Mouse (Mus musculus) liver, embryonic 14.5 days (tissue): ENCODE measurements around the gene Kcnj14. TPM values are rescaled to one million over a fixed set of nuclear protein-coding genes. Genes with fewer than 3 reads are reported as not detected.

Experiments
- ATAC-seq: fragments of 200-750 bp; cut with Nextera tagmentation; 2 replicates; pipeline ENCODE4 v1.8.0; 2017; ENCODE audit warnings: moderate number of reproducible peaks, mild to moderate bottlenecking, moderate library complexity; ENCODE audit not compliant: insufficient read depth
- DNase-seq, 3 experiments: peaks; one replicate each; pipeline ENCODE4 v3.0.0-alpha.2; 2012 to 2013; ENCODE audit warnings: low read depth in 3 of 3, low spot score in 3 of 3
- H3K27ac ChIP-seq: fragments of 300-500 bp; sonication (generic); 2 replicates; pipeline ENCODE4 v1.5.1; 2014; ENCODE audit warnings: moderate library complexity, mild to moderate bottlenecking, control low read depth, inconsistent platforms
- H3K27me3 ChIP-seq: fragments of 300-500 bp; sonication (generic); 2 replicates; pipeline ENCODE4 v1.6.1; 2014; ENCODE audit warnings: mild to moderate bottlenecking, low read length, moderate library complexity; ENCODE audit not compliant: control insufficient read depth, insufficient read depth
- H3K36me3 ChIP-seq: fragments of 300-500 bp; sonication (generic); replicated peaks from 2 replicates; pipeline ENCODE4 v1.6.1; 2014; ENCODE audit warnings: low read depth; ENCODE audit not compliant: control insufficient read depth, insufficient read depth
- H3K4me1 ChIP-seq, 2 experiments: fragments of 200-500 bp in 1 of 2; fragments of 300-500 bp in 1 of 2; sonication (generic) in 1 of 2; replicated peaks; 2 replicates each; pipeline ENCODE4 v1.6.1; 2012 to 2014; ENCODE audit warnings: antibody characterized with exemption in 1 of 2, inconsistent platforms in 1 of 2, low read length in 1 of 2; ENCODE audit not compliant: control insufficient read depth in 2 of 2, insufficient read depth in 2 of 2
- H3K4me2 ChIP-seq: fragments of 300-500 bp; sonication (generic); 2 replicates; pipeline ENCODE4 v1.6.1; 2014; ENCODE audit warnings: low read depth, mild to moderate bottlenecking, control low read depth, moderate library complexity
- H3K4me3 ChIP-seq, 2 experiments: fragments of 200-500 bp in 1 of 2; fragments of 300-500 bp in 1 of 2; sonication (generic) in 1 of 2; 2 replicates each; pipeline ENCODE4 v1.5.1; 2012 to 2014; ENCODE audit warnings: low read depth in 2 of 2, low read length in 2 of 2, mild to moderate bottlenecking in 2 of 2, control low read depth in 1 of 2, inconsistent platforms in 1 of 2, moderate library complexity in 1 of 2; ENCODE audit not compliant: insufficient read depth in 1 of 2
- H3K9ac ChIP-seq: fragments of 300-500 bp; sonication (generic); replicated peaks from 2 replicates; pipeline ENCODE4 v1.6.1; 2014; ENCODE audit warnings: mild to moderate bottlenecking, control low read depth, moderate library complexity
- H3K9me3 ChIP-seq: fragments of 300-500 bp; sonication (generic); 2 replicates; pipeline ENCODE4 v1.6.1; 2016; ENCODE audit warnings: low read length, mixed read lengths; ENCODE audit not compliant: control insufficient read depth
- CTCF ChIP-seq: IDR thresholded peaks from 2 replicates; pipeline ENCODE4 v1.5.1; 2016; ENCODE audit warnings: antibody characterized with exemption, low read depth, control low read depth
- EP300 ChIP-seq: IDR thresholded peaks from 2 replicates; pipeline ENCODE4 v1.6.1; 2016; ENCODE audit warnings: antibody characterized with exemption, low read depth
- WGBS: fragments of 180-500 bp; shearing (Covaris S2); extraction: QIAGEN DNeasy Blood & Tissue Kit; methylation state at CpG from one replicate; pipeline ENCODE4 v1.1.7; 2014; ENCODE audit not compliant: insufficient replicate concordance; 5-methylcytosine and 5-hydroxymethylcytosine counted together
- polyA plus RNA-seq, 2 experiments: library from polyadenylated mRNA; depleted of rRNA in 1 of 2; stranded (reverse) in 1 of 2; unstranded in 1 of 2; fragments of >200 nt; fragmentation: Nextera tagmentation in 1 of 2; extraction: Ambion mirVana in 1 of 2; gene quantifications; 2 replicates each; pipeline versions ENCODE4 v1.2.1 to v1.2.3; 2012 to 2014

The Kcnj14 gene
- polyA plus RNA-seq, 2 experiments, result 0.06 TPM

- no peak for ATAC-seq
- WGBS, result 88% methylated on average over 14 of the region's 14 CpGs
- no peak for TF ChIP-seq EP300
- no peak for TF ChIP-seq CTCF
These were observed 15.1 kb downstream of the Kcnj14 start for GRCm38 (mm10) chr7:45809276-45810075.

DNA sequence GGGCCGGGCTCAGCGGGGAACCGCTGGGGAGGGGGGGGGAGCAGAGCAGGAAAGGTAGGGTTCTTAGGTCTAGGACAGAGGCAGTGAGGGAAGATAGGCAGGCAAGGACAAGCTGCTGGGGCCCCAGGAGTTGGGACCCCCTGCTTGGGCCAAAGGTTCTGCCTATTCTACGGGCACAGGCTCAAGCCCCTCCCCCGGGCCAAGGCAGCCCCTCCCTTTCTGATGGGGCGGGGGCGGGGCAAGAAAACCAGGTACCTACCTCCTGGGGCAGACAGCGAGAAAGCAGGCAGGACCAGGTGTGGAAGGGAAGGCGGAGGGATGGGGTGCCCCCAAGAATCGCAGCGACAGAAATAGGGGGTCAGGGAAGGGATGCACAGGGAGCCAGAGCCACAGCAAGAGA is 16.1 kb downstream of the Kcnj14 start:
- peaks cover 54% of the 10 kb centered on the region for H3K36me3 ChIP-seq
- TF ChIP-seq EP300 (no peak), CTCF (no peak)
- DNase-seq (no peak), ATAC-seq (no peak)
- 0 out of 4 replicates have a peak, but pooled peaks cover 0 to 4% of the 10 kb centered on the region in 2 experiments for H3K4me1 ChIP-seq
- no peak overlapping the region for H3K27ac ChIP-seq
- no peaks in the 10 kb centered on the region for H3K27me3 ChIP-seq
- no peaks in the 10 kb centered on the region for H3K9me3 ChIP-seq
- H3K4me2 ChIP-seq, result no peak overlapping the region
- H3K4me3 ChIP-seq, result no peak overlapping the region
- 72% methylated on average over 11 of the region's 11 CpGs for WGBS
- H3K9ac ChIP-seq, result no peak overlapping the region

More at GRCm38 (mm10) chr7:45809276-45810075, 15.1 kb downstream of the Kcnj14 start:
- Histone ChIP-seq H3K4me2 (no peak overlapping the region), H3K36me3 (peaks cover 54% of the 10 kb centered on the region), H3K4me3 (no peak overlapping the region), H3K27ac (no peak overlapping the region), H3K4me1 (0 out of 4 replicates have a peak, but pooled peaks cover 0 to 5% of the 10 kb centered on the region in 2 experiments), H3K27me3 (no peaks in the 10 kb centered on the region), H3K9me3 (no peaks in the 10 kb centered on the region), H3K9ac (no peak overlapping the region)
- DNase-seq, result no peak

DNA sequence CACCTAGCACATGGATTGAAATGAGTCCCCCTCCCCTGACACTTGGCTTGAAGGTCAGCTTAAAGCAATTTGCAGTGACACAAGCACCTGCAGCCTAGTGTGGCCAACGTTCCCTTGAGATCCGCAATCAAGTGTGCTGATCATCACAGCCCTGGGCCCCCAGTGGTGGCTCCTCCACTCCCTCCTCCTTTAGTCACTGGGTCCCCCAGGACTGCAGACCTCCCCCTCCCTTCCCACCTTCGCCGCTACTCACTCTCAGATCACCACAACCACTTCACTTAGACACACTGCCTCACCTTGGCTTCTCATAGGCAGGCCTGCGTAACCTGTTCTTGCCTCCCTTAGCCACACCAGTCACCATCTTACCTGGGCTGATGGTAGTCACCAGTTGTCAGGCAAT is 18.6 kb downstream of the Kcnj14 start:
- H3K36me3 ChIP-seq, result peaks cover 38% of the 10 kb centered on the region
- H3K4me2 ChIP-seq, result no peak overlapping the region
- no peak overlapping the region for H3K27ac ChIP-seq
- H3K27me3 ChIP-seq, result no peaks in the 10 kb centered on the region
- DNase-seq, result no peak
- 64% methylated on average over 5 of the region's 5 CpGs for WGBS
- ATAC-seq, result no peak
- no peak overlapping the region for H3K4me3 ChIP-seq
- H3K4me1 ChIP-seq, result peaks cover 0 to 3% of the 10 kb centered on the region in 2 experiments; a peak in 3 of 4 replicates
- H3K9me3 ChIP-seq, result no peaks in the 10 kb centered on the region
- no peak for TF ChIP-seq CTCF
- TF ChIP-seq EP300, result no peak
- no peak overlapping the region for H3K9ac ChIP-seq

GRCm38 (mm10) chr7:45802551-45802950 is 22.0 kb downstream of the Kcnj14 start:
- Histone ChIP-seq H3K4me1 (peaks cover 7 to 16% of the 10 kb centered on the region in 2 experiments), H3K9ac (no peak overlapping the region), H3K4me3 (no peak overlapping the region), H3K9me3 (no peaks in the 10 kb centered on the region), H3K4me2 (no peak overlapping the region), H3K27me3 (peaks cover 22% of the 10 kb centered on the region), H3K27ac (no peak overlapping the region), H3K36me3 (peaks cover 5% of the 10 kb centered on the region)
- TF ChIP-seq EP300 (no peak), CTCF (no peak)
- 65% methylated on average over 6 of the region's 6 CpGs for WGBS
- ATAC-seq (no peak), DNase-seq (no peak)

DNA sequence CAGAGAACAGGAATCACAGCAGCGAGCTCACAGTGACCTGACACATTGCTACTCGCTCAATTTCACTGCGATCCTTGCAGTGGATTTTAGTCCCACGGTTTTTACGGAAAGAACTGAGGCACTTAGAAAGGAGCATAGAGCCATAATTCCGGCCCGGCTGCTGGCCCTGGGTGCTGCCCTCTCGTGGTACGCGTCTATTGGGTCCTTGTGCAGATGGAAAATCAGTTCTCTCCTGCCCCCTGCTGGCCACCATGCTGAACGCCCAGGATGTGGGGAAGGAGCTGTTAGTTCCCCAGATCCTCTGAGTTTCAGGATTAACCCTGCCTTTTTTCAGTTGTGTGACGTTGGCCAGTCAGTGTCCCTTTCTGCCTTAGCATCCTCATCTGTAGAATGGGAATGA is 23.2 kb downstream of the Kcnj14 start:
- H3K9ac ChIP-seq, result no peak overlapping the region

More for the DNA sequence above, 23.2 kb downstream of the Kcnj14 start:
- peaks cover 26% of the 10 kb centered on the region for H3K27me3 ChIP-seq
- peak; percentile 79 to 81 (median 79) for DNase-seq
- peak; percentile 32; the same call in 1 of the 2 replicates for ATAC-seq
- peak overlapping the region; percentile 60 for H3K4me2 ChIP-seq
- WGBS, result 2% methylated on average over 12 of the region's 12 CpGs
- no peaks in the 10 kb centered on the region for H3K9me3 ChIP-seq
- no peaks in the 10 kb centered on the region for H3K36me3 ChIP-seq
- peak overlapping the region; percentile 4 to 7; a peak in 3 of 4 replicates for H3K4me3 ChIP-seq
- no peak overlapping the region for H3K27ac ChIP-seq
- peaks cover 16 to 27% of the 10 kb centered on the region in 2 experiments for H3K4me1 ChIP-seq
- TF ChIP-seq EP300 (no peak), CTCF (peak; percentile 100)
